Mouse (Mus musculus): ENCODE results near the gene Vmn1r210. TPM values are rescaled to one million over a fixed set of nuclear protein-coding genes. Genes with fewer than 3 reads are reported as not detected.

Gene Vmn1r210
- polyA plus RNA-seq, 1 experiment from 2014 or later: not detected

Other genes with a start within 250 kb of the Vmn1r210 start
- gene Vmn1r205, start 238.3 kb downstream of the Vmn1r210 start, polyA plus RNA-seq (2015; fragmentation: Nextera tagmentation; extraction: Ambion mirVana): not detected in 2 replicates
- gene Vmn1r206, start 207.1 kb downstream of the Vmn1r210 start, polyA plus RNA-seq (2015; fragmentation: Nextera tagmentation; extraction: Ambion mirVana): not detected in 2 replicates
- not detected in 2 replicates for gene Vmn1r207-ps, start 101.7 kb downstream of the Vmn1r210 start, polyA plus RNA-seq (2015; fragmentation: Nextera tagmentation; extraction: Ambion mirVana)
- not detected in 2 replicates for gene Vmn1r208, start 53.9 kb downstream of the Vmn1r210 start, polyA plus RNA-seq (2015; fragmentation: Nextera tagmentation; extraction: Ambion mirVana)
- not detected in 2 replicates for gene Vmn1r209, start 21.7 kb downstream of the Vmn1r210 start, polyA plus RNA-seq (2015; fragmentation: Nextera tagmentation; extraction: Ambion mirVana)
- not detected in 2 replicates for gene Vmn1r211, start 26.2 kb upstream of the Vmn1r210 start, polyA plus RNA-seq (2015; fragmentation: Nextera tagmentation; extraction: Ambion mirVana)
- gene Vmn1r212, start 52.9 kb upstream of the Vmn1r210 start, polyA plus RNA-seq (2015; fragmentation: Nextera tagmentation; extraction: Ambion mirVana): not detected in 2 replicates
- not detected in 2 replicates for gene Vmn1r213, start 176.3 kb upstream of the Vmn1r210 start, polyA plus RNA-seq (2015; fragmentation: Nextera tagmentation; extraction: Ambion mirVana)
- not detected in 2 replicates for gene Vmn1r214, start 199.1 kb upstream of the Vmn1r210 start, polyA plus RNA-seq (2015; fragmentation: Nextera tagmentation; extraction: Ambion mirVana)
- not detected in 2 replicates for gene Vmn1r215, start 236.7 kb upstream of the Vmn1r210 start, polyA plus RNA-seq (2015; fragmentation: Nextera tagmentation; extraction: Ambion mirVana)